Mouse (Mus musculus) midbrain, embryonic 14.5 days (tissue): ENCODE measurements around the gene Acsm5. TPM values are rescaled to one million over a fixed set of nuclear protein-coding genes. Genes with fewer than 3 reads are reported as not detected.
"Not testable (repeated sequence)": the region's sequence is repeated elsewhere in the genome, so short reads cannot be mapped to it uniquely, and the experiment has no call there.

Experiments used
- ATAC-seq: fragments of 200-750 bp; cut with Nextera tagmentation; 2 replicates; pipeline ENCODE4 v1.8.0; 2017; ENCODE audit warnings: moderate number of reproducible peaks, moderate library complexity; ENCODE audit not compliant: low FRiP score, low TSS enrichment
- DNase-seq: peaks from one replicate; pipeline ENCODE4 v3.0.0-alpha.2; 2015
- H3K27ac ChIP-seq: fragments of 300-500 bp; sonication (generic); replicated peaks from 2 replicates; pipeline ENCODE4 v1.5.1; 2014; ENCODE audit warnings: mild to moderate bottlenecking, low read depth, low read length, moderate library complexity
- H3K27me3 ChIP-seq: fragments of 300-500 bp; sonication (generic); 2 replicates; pipeline ENCODE4 v1.6.1; 2014; ENCODE audit warnings: low read length, control low read depth, mixed read lengths; ENCODE audit not compliant: control insufficient read depth, insufficient read depth
- H3K36me3 ChIP-seq: fragments of 300-500 bp; sonication (generic); 2 replicates; pipeline ENCODE4 v1.6.1; 2014; ENCODE audit warnings: low read length, control low read depth; ENCODE audit not compliant: control insufficient read depth, insufficient read depth
- H3K4me1 ChIP-seq: fragments of 300-500 bp; sonication (generic); 2 replicates; pipeline ENCODE4 v1.6.1; 2014; ENCODE audit warnings: mild to moderate bottlenecking, antibody characterized with exemption, low read length, control low read depth; ENCODE audit not compliant: control insufficient read depth, insufficient read depth
- H3K4me2 ChIP-seq: fragments of 300-500 bp; sonication (generic); 2 replicates; pipeline ENCODE4 v1.6.1; 2014; ENCODE audit warnings: mild to moderate bottlenecking, low read length, moderate library complexity
- H3K4me3 ChIP-seq: fragments of 300-500 bp; sonication (generic); replicated peaks from 2 replicates; pipeline ENCODE4 v1.5.1; 2014; ENCODE audit warnings: low read depth, low read length
- H3K9ac ChIP-seq: fragments of 300-500 bp; sonication (generic); replicated peaks from 2 replicates; pipeline ENCODE4 v1.6.1; 2014; ENCODE audit warnings: mild to moderate bottlenecking, low read length, moderate library complexity
- H3K9me3 ChIP-seq: fragments of 300-500 bp; sonication (generic); 2 replicates; pipeline ENCODE4 v1.6.1; 2016; ENCODE audit warnings: low read length, control low read depth, mixed read lengths; ENCODE audit not compliant: control insufficient read depth
- WGBS: fragments of 180-500 bp; shearing (Covaris S2); extraction: QIAGEN DNeasy Blood & Tissue Kit; methylation state at CpG from one replicate; pipeline ENCODE4 v1.1.7; 2014; 5-methylcytosine and 5-hydroxymethylcytosine counted together
- polyA plus RNA-seq: library from polyadenylated mRNA; unstranded; fragments of >200 nt; fragmentation: Nextera tagmentation; extraction: Ambion mirVana; gene quantifications from 2 replicates; pipeline ENCODE4 v1.2.1, GENCODE M21; 2014

Gene Acsm5
- polyA plus RNA-seq, 1 experiment from 2014 or later = not detected

GRCm38 (mm10) chr7:119560452-119560835 is 41.2 kb downstream of the Acsm5 start:
- no peak overlapping the region for H3K4me2 ChIP-seq
- H3K4me3 ChIP-seq = no peak overlapping the region
- H3K4me1 ChIP-seq = no peaks in the 10 kb centered on the region
- WGBS = 89% methylated on average over 3 of the region's 3 CpGs
- H3K9me3 ChIP-seq = no peaks in the 10 kb centered on the region
- H3K9ac ChIP-seq = no peak overlapping the region
- ATAC-seq = no peak
- DNase-seq = no peak
- no peaks in the 10 kb centered on the region for H3K36me3 ChIP-seq
- H3K27ac ChIP-seq = no peak overlapping the region
- H3K27me3 ChIP-seq = no peaks in the 10 kb centered on the region

GRCm38 (mm10) chr7:119561441-119561840 is 42.2 kb downstream of the Acsm5 start:
- Histone ChIP-seq H3K27me3 (no peaks in the 10 kb centered on the region), H3K4me3 (no peak overlapping the region), H3K9me3 (no peaks in the 10 kb centered on the region), H3K36me3 (no peaks in the 10 kb centered on the region), H3K4me2 (no peak overlapping the region), H3K9ac (no peak overlapping the region), H3K27ac (no peak overlapping the region), H3K4me1 (no peaks in the 10 kb centered on the region)
- DNase-seq (no peak), ATAC-seq (no peak)
- 58% methylated on average over 4 of the region's 4 CpGs for WGBS

DNA sequence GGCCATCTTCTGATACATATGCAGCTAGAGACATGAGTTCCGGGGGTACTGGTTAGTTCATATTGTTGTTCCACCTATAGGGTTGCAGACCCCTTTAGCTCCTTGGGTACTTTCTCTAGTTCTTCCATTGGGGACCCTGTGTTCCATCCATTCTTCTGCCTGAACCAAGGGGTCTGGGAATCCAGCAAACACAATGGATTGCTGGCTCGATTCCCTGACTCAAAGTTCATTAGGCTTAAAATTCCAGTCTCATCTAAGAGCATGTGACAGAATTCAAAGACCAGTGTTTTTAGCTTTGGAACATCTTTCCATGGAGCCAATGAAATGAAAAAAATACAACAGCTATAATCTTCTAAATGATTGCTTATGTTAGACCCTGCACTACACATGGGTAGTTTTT is 43.2 kb downstream of the Acsm5 start:
- WGBS = 86% methylated on average over 2 of the region's 2 CpGs

DNA sequence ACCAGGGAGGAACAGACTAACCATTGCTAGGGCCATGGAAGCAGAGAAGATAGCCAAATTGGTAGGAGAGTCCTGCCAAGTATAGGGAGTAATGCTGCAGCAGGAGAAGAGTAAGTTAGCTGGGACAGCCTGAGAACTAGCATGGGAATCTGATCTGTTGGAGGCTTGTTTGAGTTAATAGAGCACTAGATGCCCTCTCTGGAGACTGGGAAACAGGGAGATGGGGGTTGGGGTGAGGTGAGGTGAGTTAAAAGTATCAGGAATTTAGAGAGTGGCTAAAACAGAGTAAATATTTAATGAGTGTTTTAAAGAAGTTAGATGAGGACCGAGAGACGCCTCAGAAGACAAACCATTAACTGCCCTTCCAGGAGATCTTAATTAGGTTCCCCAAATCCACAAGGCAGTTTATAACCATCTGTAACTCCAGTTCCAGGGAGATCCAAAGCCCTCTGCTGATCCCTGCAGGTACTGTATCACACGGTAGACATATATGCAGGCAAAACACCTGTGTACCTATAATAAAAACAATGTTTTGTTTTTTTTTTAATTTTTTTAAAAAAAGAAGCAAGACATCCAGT is 75.4 kb downstream of the Acsm5 start:
- WGBS = 86% methylated on average over 3 of the region's 3 CpGs
- Histone ChIP-seq H3K9me3 (no peaks in the 10 kb centered on the region), H3K4me1 (no peaks in the 10 kb centered on the region), H3K27me3 (no peaks in the 10 kb centered on the region), H3K4me3 (no peak overlapping the region), H3K9ac (no peak overlapping the region), H3K36me3 (no peaks in the 10 kb centered on the region), H3K27ac (no peak overlapping the region), H3K4me2 (no peak overlapping the region)
- DNase-seq = no peak
- ATAC-seq = no peak

More for the DNA sequence above, 43.2 kb downstream of the Acsm5 start:
- H3K9me3 ChIP-seq, H3K4me2 ChIP-seq, ATAC-seq, H3K27me3 ChIP-seq, H3K9ac ChIP-seq, DNase-seq, H3K36me3 ChIP-seq, H3K27ac ChIP-seq, H3K4me3 ChIP-seq, H3K4me1 ChIP-seq: not testable (repeated sequence)

Other genes starting within 250 kb of the Acsm5 start
- not detected in 2 replicates for gene Gp2, start 60.2 kb upstream of the Acsm5 start, polyA plus RNA-seq
- not detected in 2 replicates for gene Umod, start 40.2 kb upstream of the Acsm5 start, polyA plus RNA-seq
- gene Pdilt, start 4.0 kb downstream of the Acsm5 start, polyA plus RNA-seq = 0.13 and 0.16 TPM in 2 replicates
- not detected in 2 replicates for gene Acsm2, start 34.9 kb downstream of the Acsm5 start, polyA plus RNA-seq
- not detected in 2 replicates for gene Acsm1, start 87.6 kb downstream of the Acsm5 start, polyA plus RNA-seq
- gene Acsm4, start 170.6 kb downstream of the Acsm5 start, polyA plus RNA-seq = not detected in 2 replicates
- gene Thumpd1, start 201.3 kb downstream of the Acsm5 start, polyA plus RNA-seq = 71.3 and 94.4 TPM in 2 replicates
- 0.34 TPM in 1 of 2 replicates, not detected in the other for gene Acsm3, start 241.5 kb downstream of the Acsm5 start, polyA plus RNA-seq